Mouse (Mus musculus) forebrain, embryonic 15.5 days (tissue): ENCODE data around the gene Rnf34. TPM values are rescaled to one million over a fixed set of nuclear protein-coding genes. Genes with fewer than 3 reads are reported as not detected.

ENCODE experiments used
- ATAC-seq: fragments of 200-750 bp; cut with Nextera tagmentation; replicated peaks from 2 replicates; pipeline ENCODE4 v1.8.0; 2017; ENCODE audit warnings: mild to moderate bottlenecking, moderate TSS enrichment, moderate library complexity
- H3K27ac ChIP-seq: fragments of 300-500 bp; sonication (generic); replicated peaks from 2 replicates; pipeline ENCODE4 v1.5.1; 2015; ENCODE audit warnings: mild to moderate bottlenecking, inconsistent platforms
- H3K27me3 ChIP-seq: fragments of 300-500 bp; sonication (generic); 2 replicates; pipeline ENCODE4 v1.6.1; 2015; ENCODE audit warnings: inconsistent platforms
- H3K36me3 ChIP-seq: fragments of 300-500 bp; sonication (generic); 2 replicates; pipeline ENCODE4 v1.6.1; 2015; ENCODE audit warnings: mild to moderate bottlenecking, inconsistent platforms
- H3K4me1 ChIP-seq: fragments of 300-500 bp; sonication (generic); 2 replicates; pipeline ENCODE4 v1.6.1; 2015; ENCODE audit warnings: inconsistent platforms
- H3K4me2 ChIP-seq: fragments of 300-500 bp; sonication (generic); replicated peaks from 2 replicates; pipeline ENCODE4 v1.6.1; 2015; ENCODE audit warnings: mild to moderate bottlenecking, inconsistent platforms
- H3K4me3 ChIP-seq: fragments of 300-500 bp; sonication (generic); 2 replicates; pipeline ENCODE4 v1.5.1; 2015; ENCODE audit warnings: mild to moderate bottlenecking, inconsistent platforms
- H3K9ac ChIP-seq: fragments of 300-500 bp; sonication (generic); replicated peaks from 2 replicates; pipeline ENCODE4 v1.6.1; 2015; ENCODE audit warnings: mild to moderate bottlenecking, inconsistent platforms
- H3K9me3 ChIP-seq: fragments of 300-500 bp; sonication (generic); 2 replicates; pipeline ENCODE4 v1.6.1; 2016; ENCODE audit warnings: inconsistent platforms
- WGBS: fragments of 180-500 bp; shearing (Covaris S2); methylation state at CpG from one replicate; pipeline ENCODE4 v1.1.7; 2015; ENCODE audit warnings: mixed read lengths; 5-methylcytosine and 5-hydroxymethylcytosine counted together
- polyA plus RNA-seq: library from polyadenylated mRNA; unstranded; fragments of >200 nt; fragmentation: Nextera tagmentation; extraction: Ambion mirVana; gene quantifications from 2 replicates; pipeline ENCODE4 v1.2.1, GENCODE M21; 2015

Rnf34 gene
- polyA plus RNA-seq, 1 experiment from 2014 or later: 52.9 TPM

DNA sequence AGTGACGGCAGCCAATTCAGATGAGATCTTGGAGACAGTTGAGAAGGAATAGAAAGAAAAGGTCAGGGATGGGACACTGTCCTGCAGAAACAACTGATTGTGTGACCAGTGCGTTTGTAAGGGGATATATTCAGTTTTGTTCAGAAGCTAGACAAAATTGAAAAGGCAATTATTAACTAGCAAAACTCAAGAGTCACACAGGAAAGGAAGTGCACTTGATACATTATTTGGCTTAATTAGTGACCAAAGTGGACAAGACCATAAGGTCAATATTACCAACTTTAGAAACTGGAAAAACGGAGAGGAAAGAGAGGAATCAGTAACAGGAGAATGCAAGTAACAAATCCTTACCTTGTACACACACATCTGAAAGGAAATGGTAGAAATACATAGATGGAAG, 26.8 kb downstream of the Rnf34 start:
- Histone ChIP-seq H3K36me3 (peaks cover 79% of the 10 kb centered on the region), H3K4me3 (no peak overlapping the region), H3K9me3 (no peaks in the 10 kb centered on the region), H3K27ac (no peak overlapping the region), H3K4me2 (no peak overlapping the region), H3K4me1 (no peaks in the 10 kb centered on the region), H3K9ac (no peak overlapping the region), H3K27me3 (no peaks in the 10 kb centered on the region)
- WGBS: 76% methylated on average over 3 of the region's 3 CpGs
- no peak for ATAC-seq

- H3K9me3 ChIP-seq: no peaks in the 10 kb centered on the region
- H3K4me1 ChIP-seq: peaks cover 1% of the 10 kb centered on the region; the same call in 1 of the 2 replicates
- no peak overlapping the region for H3K4me3 ChIP-seq
- peaks cover 57% of the 10 kb centered on the region for H3K36me3 ChIP-seq
- H3K27me3 ChIP-seq: no peaks in the 10 kb centered on the region
- H3K27ac ChIP-seq: no peak overlapping the region
- ATAC-seq: no peak
- H3K9ac ChIP-seq: no peak overlapping the region
- WGBS: 94% methylated on average over 37 of the region's 37 CpGs
- no peak overlapping the region for H3K4me2 ChIP-seq
Observed at GRCm38 (mm10) chr5:122880241-122880980, 30.6 kb downstream of the Rnf34 start.

GRCm38 (mm10) chr5:122881313-122881712, 31.5 kb downstream of the Rnf34 start:
- peaks cover 52% of the 10 kb centered on the region for H3K36me3 ChIP-seq
- 0 out of 2 replicates have a peak overlapping the region, but pooled peaks have one; percentile 11 for H3K27ac ChIP-seq
- H3K4me2 ChIP-seq: no peak overlapping the region
- no peak overlapping the region for H3K9ac ChIP-seq
- WGBS: 64% methylated on average over 5 of the region's 5 CpGs
- no peak overlapping the region for H3K4me3 ChIP-seq
- ATAC-seq: peak; percentile 51; the same call in 1 of the 2 replicates
- peaks cover 8% of the 10 kb centered on the region for H3K4me1 ChIP-seq
- H3K9me3 ChIP-seq: no peaks in the 10 kb centered on the region
- no peaks in the 10 kb centered on the region for H3K27me3 ChIP-seq

DNA sequence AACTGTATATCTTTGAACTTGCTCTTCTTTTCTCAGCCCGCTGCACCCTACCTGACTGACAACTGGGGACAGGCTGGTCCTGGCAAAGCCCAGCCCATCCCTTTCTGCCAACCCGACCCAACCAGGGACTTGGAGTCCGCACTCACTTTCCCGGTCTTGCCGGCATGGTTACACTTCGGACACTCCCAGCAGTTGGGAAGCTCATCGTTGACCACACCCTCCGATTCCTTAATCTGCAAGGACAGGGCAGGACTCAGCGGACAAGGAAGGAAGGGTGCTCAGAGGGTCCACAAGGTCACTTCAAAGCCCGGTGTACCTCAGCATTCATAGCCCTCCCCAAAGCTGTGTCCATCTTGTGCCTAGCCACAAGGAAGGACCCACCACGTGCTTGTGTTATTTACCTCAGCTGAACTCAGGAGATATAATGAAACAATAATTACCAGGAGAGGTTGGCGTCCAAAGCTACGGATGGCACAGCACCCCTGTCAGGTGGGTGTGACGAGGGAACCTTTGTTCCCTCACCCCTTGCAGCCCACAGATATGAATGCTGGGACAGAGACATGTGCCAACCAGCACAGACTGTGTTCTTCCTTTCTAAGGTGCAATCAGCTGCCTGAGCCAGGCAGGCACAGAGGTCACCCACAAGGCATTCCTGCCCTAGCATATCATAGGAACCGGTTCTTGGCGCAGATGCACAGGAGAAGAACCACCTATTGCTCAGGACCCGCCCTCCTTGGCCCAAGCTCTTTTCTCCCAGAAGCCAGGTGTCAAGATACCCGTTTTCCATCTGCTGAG, 32.6 kb downstream of the Rnf34 start:
- Histone ChIP-seq H3K9ac (no peak overlapping the region), H3K27me3 (no peaks in the 10 kb centered on the region), H3K36me3 (peaks cover 41% of the 10 kb centered on the region), H3K4me2 (no peak overlapping the region), H3K27ac (no peak overlapping the region), H3K4me3 (no peak overlapping the region), H3K9me3 (no peaks in the 10 kb centered on the region), H3K4me1 (peaks cover 14% of the 10 kb centered on the region)
- WGBS: 91% methylated on average over 18 of the region's 18 CpGs
- no peak for ATAC-seq

DNA sequence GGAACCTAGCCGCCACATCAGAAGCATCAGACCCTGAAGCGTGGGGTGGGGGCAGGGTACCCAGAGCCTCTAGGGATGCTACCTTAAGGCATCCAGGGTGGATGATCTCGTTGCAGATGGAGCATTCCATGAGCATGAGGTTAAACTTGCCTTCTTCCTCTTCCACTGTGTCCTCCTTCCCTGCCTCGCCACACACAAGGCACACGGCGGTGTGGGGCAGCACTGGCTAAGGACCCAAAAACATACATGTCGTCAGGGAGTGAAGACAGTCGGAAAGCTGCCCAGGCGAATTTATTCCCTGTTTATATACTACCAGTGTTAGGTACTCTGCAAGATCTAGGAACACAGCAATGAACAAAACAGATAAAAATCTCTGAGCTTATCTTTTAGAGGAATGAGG, 33.4 kb downstream of the Rnf34 start:
- Histone ChIP-seq H3K9ac (no peak overlapping the region), H3K27me3 (no peaks in the 10 kb centered on the region), H3K4me3 (no peak overlapping the region), H3K27ac (no peak overlapping the region), H3K4me2 (no peak overlapping the region), H3K9me3 (no peaks in the 10 kb centered on the region), H3K4me1 (peaks cover 20% of the 10 kb centered on the region), H3K36me3 (peaks cover 33% of the 10 kb centered on the region)
- 84% methylated on average over 9 of the region's 9 CpGs for WGBS
- no peak for ATAC-seq

GRCm38 (mm10) chr5:122883652-122884235, 33.9 kb downstream of the Rnf34 start:
- Histone ChIP-seq H3K4me1 (peaks cover 24% of the 10 kb centered on the region), H3K36me3 (peaks cover 29% of the 10 kb centered on the region), H3K4me3 (no peak overlapping the region), H3K9me3 (no peaks in the 10 kb centered on the region), H3K27ac (no peak overlapping the region), H3K4me2 (no peak overlapping the region), H3K27me3 (no peaks in the 10 kb centered on the region), H3K9ac (no peak overlapping the region)
- WGBS: 29% methylated on average over 2 of the region's 2 CpGs
- no peak for ATAC-seq

- H3K4me1 ChIP-seq: peaks cover 24% of the 10 kb centered on the region
- H3K27ac ChIP-seq: no peak overlapping the region
- 86% methylated on average over 7 of the region's 7 CpGs for WGBS
- H3K9ac ChIP-seq: no peak overlapping the region
- H3K4me2 ChIP-seq: no peak overlapping the region
- no peak overlapping the region for H3K4me3 ChIP-seq
- peaks cover 19% of the 10 kb centered on the region for H3K36me3 ChIP-seq
- ATAC-seq: no peak
- no peaks in the 10 kb centered on the region for H3K9me3 ChIP-seq
- H3K27me3 ChIP-seq: no peaks in the 10 kb centered on the region
Observed at GRCm38 (mm10) chr5:122884594-122885348, 34.9 kb downstream of the Rnf34 start.

GRCm38 (mm10) chr5:122887033-122887432, 37.2 kb downstream of the Rnf34 start:
- 75% methylated on average over 9 of the region's 9 CpGs for WGBS
- Histone ChIP-seq H3K36me3 (0 out of 2 replicates have a peak, but pooled peaks cover 2% of the 10 kb centered on the region), H3K27me3 (no peaks in the 10 kb centered on the region), H3K27ac (0 out of 2 replicates have a peak overlapping the region, but pooled peaks have one; percentile 25), H3K4me2 (no peak overlapping the region), H3K9me3 (no peaks in the 10 kb centered on the region), H3K4me3 (no peak overlapping the region), H3K4me1 (peaks cover 24% of the 10 kb centered on the region), H3K9ac (no peak overlapping the region)
- no peak for ATAC-seq

- peaks cover 24% of the 10 kb centered on the region for H3K4me1 ChIP-seq
- no peaks in the 10 kb centered on the region for H3K9me3 ChIP-seq
- no peak overlapping the region for H3K4me3 ChIP-seq
- 86% methylated on average over 8 of the region's 8 CpGs for WGBS
- no peak overlapping the region for H3K9ac ChIP-seq
- H3K4me2 ChIP-seq: no peak overlapping the region
- ATAC-seq: no peak
- no peaks in the 10 kb centered on the region for H3K27me3 ChIP-seq
- no peaks in the 10 kb centered on the region for H3K36me3 ChIP-seq
- no peak overlapping the region for H3K27ac ChIP-seq
Observed at GRCm38 (mm10) chr5:122887926-122888611, 38.2 kb downstream of the Rnf34 start.

DNA sequence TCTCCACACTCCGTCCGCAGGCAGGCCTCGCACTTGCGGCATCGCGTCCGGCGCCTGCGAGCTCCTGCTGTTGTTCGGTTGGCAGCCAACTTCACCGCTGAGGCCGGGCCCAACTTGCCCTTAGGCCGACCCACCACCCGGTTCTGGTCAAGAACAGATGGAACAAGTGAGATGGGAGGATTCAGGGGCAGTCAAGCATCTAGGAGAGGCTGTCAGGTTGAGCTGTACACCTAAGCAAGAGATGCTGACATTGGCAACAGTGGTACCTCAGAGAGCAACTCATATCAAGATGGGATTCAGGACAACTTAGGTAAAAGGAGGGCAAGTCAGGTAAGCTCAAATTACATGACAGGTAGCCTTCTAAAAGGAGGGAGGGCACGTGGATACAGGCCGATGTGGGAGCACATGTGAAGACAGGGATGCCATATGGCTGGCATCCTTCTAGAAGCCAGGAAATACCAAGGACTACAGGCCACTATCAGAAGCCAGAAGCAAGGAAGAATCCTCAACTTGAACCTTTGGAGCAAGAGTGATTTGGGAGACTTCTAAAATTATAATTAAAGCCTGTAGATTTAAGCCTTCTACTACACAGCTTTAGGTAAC, 38.9 kb downstream of the Rnf34 start:
- Histone ChIP-seq H3K9ac (no peak overlapping the region), H3K9me3 (no peaks in the 10 kb centered on the region), H3K4me1 (peaks cover 24% of the 10 kb centered on the region), H3K4me2 (no peak overlapping the region), H3K4me3 (no peak overlapping the region), H3K27ac (no peak overlapping the region), H3K27me3 (no peaks in the 10 kb centered on the region), H3K36me3 (no peaks in the 10 kb centered on the region)
- no peak for ATAC-seq
- WGBS: 91% methylated on average over 16 of the region's 16 CpGs

DNA sequence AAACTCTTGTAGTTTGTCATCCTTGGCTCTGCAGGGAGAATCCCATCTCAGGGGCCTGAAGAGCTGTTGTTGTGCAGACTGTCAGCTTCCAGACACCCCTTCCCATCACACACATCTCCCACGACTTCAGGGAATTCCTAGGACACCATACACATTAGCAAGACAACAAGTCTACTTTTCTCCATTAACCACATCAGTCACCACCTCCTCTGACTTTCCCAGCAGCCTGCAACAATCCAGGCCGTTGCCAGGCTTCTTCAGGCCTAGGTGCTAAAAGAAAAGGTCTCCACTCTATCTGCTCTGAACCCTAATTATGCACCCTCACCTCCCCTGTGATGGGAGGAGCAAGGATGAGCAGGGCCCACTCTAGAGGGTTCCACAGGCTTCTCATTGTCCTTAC, 40.5 kb downstream of the Rnf34 start:
- H3K4me1 ChIP-seq: peaks cover 26% of the 10 kb centered on the region
- WGBS: 76% methylated on average over 2 of the region's 2 CpGs
- H3K36me3 ChIP-seq: no peaks in the 10 kb centered on the region
- ATAC-seq: no peak
- H3K4me3 ChIP-seq: no peak overlapping the region
- no peak overlapping the region for H3K9ac ChIP-seq
- H3K9me3 ChIP-seq: no peaks in the 10 kb centered on the region
- no peaks in the 10 kb centered on the region for H3K27me3 ChIP-seq
- H3K4me2 ChIP-seq: no peak overlapping the region
- H3K27ac ChIP-seq: no peak overlapping the region
